Mouse (Mus musculus) kidney, postnatal 10 days (tissue): ENCODE measurements around the gene Tcam1.
A peak's percentile ranks its signal among the peaks of the same experiment; 100 is the strongest.

Experiments used
- DNase-seq: peaks from one replicate; pipeline ENCODE4 v3.0.0; 2021; ENCODE audit warnings: mixed read lengths

The Tcam1 gene

DNA sequence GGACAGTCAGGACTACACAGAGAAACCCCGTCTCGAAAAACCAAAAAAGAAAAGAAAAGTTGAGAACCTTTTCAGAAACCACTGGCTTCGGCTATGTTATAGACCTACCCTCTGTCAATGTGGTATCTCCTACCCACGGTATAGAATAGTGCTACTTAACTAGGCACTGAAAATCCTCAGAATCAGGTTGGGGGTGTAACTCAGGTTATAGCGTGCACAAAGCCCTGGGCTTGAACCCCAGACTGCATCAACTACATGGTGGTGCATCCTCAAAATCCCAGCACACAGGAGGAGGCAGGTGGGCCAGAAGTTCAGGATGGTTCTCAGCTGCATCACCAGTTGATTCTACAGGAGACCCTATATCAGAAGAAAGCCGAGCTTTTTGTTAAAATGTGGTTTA is 2.7 kb upstream of the Tcam1 start:
- DNase-seq: no peak

DNA sequence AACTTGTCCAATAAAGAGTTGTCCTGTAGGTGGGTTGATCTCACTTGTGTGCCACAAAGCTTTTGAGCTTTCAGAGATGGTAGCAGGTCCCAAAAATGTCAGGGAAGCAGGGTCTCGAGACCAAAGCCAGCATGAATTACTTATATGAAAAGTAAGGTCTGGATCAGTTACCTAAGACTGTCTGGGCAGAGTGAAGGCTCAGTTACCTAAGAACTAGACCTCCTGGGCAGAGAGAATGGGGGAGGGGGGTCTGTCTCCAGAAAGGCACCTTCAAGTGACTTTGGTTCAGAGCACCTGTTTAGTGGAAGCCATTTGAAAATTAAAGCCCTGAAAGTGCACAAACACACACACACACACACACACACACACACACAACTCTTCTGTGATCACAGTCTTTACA is 2.1 kb upstream of the Tcam1 start:
- no peak for DNase-seq

DNA sequence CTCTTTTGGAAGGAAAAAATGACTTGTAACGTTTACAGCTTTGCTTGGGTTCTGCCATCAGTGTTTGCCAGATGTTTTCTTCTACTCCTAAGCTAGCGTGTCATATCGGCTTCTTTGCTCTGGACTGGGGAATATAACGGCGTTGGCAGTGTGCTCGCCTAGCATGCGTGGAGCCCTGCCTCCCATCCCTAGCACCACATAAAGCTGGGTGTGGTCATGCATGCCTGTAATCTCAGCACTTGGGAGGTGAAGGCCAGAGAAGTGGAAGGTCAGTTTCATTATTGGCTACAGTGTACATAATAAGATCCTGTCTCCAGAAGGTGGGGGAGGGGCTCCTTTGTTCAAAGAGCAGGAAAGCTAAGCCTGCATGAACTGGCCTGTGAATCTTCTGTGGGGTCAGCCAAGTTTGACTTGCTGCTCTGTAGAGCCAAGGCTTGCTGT is 1.5 kb upstream of the Tcam1 start:
- DNase-seq: peak; percentile 74

DNA sequence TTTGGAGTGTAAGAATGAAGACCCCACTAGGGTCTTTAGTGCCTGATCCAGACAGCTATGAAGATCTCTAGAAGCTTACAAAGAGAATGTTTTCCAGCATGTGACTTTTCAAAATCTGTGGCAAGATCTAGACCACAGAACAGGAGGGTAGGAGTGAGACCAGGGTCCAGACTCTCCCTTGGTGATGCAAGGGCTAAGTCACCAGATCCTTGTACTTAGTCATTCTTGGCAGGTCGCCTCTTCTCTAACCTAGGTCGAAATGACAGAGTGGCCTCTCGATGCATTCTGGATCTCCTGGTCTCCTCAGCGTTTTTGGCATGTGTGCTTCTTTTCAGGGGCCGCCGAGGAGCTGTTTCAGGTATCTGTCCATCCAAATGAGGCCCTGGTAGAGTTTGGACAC is 6.0 kb downstream of the Tcam1 start:
- DNase-seq: no peak

DNA sequence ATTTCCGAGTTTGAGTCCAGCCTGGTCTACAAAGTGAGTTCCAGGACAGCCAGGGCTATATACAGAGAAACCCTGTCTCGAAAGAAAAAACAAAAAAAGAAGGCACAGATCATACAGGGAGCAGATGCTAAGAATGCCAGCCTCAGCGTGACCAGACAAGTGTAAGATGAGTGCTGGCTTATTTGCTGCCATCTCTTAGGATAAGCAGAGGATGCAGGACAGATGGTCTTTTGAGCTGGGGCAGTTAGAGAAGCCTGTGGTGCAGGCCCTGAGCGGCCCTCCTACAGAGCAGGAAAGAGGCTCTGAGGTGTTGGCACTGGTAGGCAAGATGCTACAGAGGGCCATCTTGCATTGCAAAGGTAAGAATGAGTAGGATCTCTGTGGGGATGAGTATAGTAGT is 6.9 kb downstream of the Tcam1 start:
- DNase-seq: no peak

DNA sequence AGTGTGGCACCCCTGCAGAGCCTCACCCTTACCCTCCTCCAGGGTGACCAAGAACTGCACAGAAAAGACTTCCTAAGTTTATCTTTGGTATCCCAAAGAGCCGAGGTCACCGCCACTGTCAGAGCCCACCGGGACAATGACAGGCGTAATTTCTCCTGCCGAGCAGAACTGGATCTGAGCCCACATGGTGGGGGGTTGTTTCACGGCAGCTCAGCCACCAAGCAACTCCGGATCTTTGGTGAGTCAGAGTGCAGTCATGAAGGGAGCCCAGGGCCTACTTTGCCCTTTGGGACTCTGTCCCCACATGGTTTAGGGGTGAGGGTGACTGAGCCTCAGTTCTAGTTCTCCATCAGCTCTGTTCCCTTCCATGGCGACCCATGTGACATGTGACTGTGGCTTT is 7.7 kb downstream of the Tcam1 start:
- no peak for DNase-seq

DNA sequence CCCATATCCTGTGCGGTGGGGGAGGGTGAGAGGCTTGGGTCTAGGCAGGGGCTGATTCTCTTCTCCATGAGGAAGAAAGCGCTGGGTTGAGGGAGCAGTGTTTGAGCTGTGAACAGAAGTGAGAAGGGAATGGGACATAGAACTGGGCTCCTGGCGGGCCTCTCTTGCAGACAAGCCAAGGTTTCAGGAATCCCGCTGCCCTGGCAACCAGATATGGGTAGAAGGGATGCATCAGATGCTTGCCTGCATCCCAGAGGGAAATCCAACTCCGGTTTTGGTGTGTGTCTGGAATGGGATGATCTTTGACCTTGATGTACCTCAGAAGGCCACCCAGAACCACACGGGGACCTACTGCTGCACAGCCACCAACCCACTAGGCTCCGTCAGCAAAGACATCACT is 9.7 kb downstream of the Tcam1 start:
- no peak for DNase-seq

DNA sequence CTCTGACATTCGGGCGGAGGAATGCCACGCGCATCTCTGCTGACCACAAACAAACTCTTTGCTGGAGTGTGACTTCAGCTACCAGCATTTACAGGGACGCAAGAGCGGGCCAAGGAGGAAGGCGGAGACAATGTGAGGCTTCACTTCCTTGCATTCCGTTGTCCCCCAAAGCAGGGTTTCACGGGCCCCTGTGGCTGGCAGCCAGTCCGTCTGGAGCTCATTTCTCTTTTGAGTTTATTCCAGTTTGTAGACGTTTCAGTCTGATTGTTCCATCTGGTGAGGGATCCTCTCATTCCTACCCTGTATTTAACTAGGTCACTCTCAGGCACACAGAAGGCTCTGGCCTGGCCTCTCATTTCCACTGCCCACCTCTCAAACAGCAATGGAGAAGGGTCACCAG is 10.5 kb downstream of the Tcam1 start:
- DNase-seq: no peak

DNA sequence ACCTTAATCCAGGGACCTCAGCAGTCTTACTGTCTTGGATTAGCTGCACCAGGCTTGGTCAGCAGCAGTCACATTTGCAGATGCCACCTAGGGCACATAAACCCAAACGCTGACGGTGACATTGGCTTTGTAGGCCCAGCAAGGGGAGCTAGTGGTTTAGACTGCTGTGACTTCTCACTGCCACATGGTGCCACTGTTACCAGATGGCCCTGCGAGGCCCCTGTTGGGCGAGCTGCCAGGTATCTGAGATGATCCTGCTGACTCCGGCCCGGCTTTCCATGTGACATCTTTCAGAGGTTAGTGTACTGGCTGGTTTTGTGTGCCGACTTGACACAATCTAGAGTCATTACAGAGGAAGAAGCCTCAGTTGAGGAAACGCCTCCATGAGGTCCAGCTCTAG is 12.9 kb downstream of the Tcam1 start:
- peak; percentile 86 for DNase-seq

DNA sequence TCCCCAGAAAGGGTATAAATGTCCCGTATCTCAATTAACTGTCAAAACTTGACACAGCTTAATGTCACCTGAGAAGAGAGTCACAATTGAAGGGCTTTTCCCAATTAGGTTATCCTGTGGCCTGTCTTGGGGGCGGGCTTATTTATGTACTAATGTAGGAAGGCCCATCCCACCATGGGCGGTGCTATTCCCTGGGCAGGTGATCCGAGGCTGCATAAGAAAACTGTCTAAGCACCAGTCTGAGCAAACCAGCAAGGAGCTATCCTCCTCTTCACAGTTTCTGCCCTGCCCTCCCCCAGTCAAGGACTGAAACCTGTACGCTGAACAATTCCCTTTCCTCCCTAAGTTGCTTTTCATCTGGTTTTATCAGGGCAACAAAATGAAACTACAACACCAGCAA is 13.9 kb downstream of the Tcam1 start:
- no peak for DNase-seq

DNA sequence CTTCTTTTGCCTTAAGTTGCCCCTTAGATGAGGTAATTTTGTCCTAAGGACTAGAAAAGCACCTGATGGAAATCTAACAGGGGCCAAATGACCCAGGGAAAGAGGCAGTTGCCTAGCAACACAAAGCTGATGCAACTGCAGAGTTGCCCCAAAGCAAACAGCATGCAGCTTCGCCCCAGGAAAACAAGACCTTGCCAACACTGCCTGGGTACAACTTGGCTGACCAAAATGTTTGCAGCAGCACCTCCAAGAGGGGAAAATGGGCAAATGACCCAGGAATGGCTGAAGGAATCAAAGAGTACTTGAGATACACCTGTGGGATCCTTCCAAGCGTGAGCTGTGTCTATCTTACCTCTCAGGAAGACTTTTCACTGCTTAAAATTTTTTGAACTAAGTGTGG is 15.4 kb downstream of the Tcam1 start:
- DNase-seq: no peak

DNA sequence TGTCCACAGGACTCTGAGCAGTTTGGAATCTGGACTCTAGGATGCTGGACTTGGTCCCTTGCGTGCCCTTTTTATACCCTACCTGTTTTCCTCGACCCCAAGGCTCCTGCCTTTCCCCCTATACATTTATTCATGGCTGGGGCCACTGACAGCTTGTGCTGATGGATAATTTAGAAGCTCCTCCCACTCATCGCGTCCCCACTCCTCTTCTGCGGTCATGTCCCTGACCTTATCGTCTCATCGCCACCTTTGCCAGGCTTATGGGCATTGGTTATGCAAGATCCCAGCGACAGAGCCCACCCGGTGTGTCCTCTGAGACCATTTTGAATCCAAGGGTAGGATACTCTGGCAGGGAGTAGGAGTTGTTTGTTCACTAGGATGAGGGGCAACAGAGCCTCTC is 25.3 kb downstream of the Tcam1 start, which contains the start of gene Gh:
TSS of gene Gh (minus strand) at position 101 of the 400 bp plus-strand sequence.
- no peak for DNase-seq

DNA sequence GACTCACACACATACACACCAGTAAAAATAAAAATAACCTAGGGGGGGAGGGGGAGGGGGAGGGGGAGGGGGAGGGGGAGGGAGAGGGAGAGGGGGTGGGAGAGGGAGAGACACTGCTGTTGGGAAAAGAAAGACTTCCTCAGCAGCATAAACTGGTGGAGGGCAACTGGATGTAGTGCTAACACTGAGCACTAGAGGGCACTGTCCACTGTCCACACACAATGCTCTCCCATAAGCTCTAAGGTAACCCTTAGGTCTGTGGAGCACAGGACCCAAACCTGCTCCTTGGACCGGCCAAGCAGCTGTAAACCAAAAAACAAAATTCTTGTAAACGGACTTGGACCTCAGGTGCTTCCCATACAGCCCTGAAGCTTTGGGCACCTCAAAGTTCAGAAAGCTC is 26.2 kb downstream of the Tcam1 start:
- peak; percentile 80 for DNase-seq

DNA sequence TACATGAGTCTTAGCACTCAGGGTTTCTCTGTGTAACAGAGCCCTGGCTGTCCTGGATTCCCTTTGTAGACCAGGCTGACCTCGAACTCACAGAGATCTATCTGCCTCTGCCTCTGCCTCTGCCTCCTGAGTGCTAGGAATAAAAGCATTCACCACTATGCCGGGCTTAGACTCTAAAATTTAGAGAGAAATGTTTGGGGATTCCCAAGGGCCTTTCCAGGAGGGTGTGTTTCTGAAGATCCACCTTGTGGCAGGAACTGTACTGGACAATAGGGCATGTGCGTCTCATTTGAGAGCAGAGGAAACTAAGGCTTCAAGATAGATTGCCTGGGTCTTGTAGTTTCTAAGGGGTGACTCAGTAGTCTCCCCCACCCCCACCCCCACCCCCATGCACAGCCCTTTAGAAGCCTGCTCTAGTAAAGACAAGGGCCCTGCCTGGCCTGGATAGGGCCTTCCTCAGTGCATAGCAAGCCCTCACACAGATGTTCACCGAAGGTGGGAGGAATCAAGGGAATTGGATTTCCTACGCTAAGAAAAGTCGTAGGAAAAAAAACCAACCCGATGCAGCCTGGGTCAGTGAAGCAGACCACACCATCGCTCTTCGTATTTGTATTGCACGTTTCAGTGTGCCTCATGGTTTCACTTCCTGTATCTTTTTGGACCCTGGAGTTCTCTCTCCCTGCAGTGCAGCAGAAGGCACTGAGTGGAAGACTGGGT is 29.0 kb downstream of the Tcam1 start:
- no peak for DNase-seq

DNA sequence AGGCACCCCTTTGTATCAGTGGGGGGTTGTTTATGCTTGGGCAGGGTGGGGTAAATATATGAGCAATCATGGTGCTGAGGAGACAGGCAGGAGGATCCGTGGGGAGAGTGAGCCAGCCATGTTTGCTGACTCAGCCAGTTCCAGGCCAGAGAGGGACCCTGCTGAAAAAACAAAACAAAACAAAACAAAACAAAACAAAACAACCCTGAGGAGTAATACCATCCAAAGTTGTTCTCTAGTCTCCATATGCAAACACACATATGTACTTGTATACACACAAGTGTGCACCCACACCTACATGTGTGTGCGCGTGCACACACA is 29.6 kb downstream of the Tcam1 start:
- no peak for DNase-seq

DNA sequence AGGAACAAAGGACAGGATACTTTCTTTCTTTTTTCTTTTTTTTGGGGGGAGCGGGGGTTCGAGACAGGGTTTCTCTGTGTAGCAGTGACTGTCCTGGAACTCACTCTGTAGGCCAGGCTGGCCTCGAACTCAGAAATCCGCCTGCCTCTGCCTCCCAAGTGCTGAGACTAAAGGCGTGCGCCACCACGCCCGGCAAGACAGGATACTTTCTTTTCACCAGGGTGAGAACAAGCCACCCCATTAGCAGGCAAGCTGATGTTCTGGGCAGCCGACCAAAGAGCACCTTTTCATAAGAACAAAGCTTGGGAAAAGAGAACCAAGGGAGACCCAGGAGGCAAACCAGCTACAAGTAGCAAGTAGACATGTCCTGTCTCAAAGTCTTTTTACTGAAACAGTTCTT is 30.3 kb downstream of the Tcam1 start:
- DNase-seq: no peak

DNA sequence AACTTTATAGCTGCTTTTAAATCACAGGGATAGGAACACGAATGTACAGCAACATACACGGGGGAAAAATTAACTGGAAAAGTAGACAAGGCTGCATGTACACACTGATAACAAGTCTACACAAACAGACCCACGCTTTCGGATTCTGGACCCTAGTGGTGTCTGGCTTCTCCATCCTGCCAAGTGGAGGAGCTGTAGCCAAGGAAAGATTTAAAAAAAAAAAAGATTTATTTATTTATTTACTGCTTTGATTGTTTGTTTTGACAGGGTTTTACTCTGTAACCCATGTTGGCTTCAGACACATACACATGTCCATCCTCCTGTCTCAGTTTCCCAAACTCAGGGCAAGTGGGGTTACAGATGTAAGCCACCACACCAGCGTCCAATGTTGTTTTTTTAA is 31.0 kb downstream of the Tcam1 start:
- DNase-seq: no peak

DNA sequence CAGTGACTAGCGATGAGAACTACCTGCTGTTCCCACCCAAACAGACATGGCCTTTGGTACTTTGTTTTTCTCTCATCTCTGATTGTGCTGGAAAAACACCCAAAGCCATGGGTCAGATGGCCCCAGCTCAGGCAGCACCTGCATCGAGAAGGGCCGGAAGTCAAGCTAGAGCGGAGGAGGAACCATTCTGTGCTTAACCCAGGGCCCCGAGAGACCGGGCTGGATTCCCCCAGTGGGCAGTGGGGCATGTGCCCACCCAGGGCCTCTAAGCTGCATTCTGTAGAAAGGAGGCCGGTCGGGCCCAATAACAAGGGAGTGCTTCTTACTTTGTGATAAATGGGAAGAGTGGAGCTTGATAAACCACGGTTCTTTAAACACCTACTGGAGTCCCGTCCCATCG is 31.7 kb downstream of the Tcam1 start:
- no peak for DNase-seq

DNA sequence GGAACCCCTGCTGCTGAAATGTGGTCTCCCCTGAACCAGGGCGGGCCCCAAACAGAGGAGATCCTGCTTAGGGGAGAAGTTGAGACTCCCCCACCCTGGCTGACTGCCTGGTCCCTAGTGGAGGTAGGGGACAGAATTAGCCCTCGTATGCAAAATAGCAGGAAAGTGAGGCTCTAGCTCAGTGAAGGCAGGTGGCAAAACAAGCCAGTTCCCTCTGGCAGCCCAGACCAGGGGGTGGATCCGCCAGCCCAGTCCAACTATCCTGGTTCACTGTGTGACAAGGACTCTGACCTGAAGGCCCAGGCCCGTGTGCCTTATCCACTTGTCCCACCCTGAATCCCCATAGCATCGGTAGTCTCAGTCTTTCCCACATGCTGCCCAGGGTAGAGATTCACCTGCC is 33.7 kb downstream of the Tcam1 start:
- no peak for DNase-seq

DNA sequence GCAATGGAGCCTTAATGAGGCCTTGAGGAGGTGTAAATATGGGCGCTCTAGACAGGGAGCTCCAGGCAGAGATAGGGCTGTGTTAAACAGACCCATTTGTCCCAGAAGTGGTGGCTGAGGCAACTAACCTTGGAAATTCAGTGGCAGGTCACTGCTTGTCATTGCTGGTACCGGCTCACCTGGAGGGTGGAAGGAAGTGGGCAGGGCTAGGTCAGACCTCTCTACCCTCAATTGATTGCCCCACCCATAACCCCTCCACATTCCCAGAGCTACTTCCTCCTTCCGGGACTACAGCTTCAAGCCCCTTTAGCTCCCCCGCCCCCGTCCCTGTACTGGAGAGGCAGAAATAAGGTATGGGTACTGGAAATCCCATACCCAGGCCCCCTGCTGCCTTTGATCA is 37.1 kb downstream of the Tcam1 start:
- no peak for DNase-seq

DNA sequence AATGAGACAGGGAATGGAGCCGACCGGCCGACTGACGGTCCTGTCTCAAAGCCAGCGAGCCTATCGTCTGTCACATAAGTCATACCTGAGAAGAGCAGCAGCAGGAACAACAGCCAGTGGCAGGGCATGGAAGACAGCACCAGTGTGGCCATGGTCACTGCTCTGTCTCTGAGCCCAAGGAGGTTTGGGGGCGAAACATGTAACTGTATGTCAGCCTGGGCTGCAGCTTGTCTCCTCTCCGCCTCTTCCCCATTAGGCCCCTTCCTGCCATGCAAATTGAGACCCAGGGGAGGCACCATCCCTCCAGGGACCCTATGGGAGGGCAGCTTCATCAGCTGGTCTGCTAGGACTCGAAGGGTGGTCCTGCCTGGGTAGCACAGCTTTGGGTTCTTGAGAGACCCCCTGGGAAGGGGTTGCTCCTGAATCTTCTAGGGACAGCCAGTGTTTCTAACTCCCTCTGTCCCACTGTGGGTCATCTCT is 37.9 kb downstream of the Tcam1 start, which contains the start of gene Cd79b:
TSS of gene Cd79b (minus strand) at position 430 of the 480 bp plus-strand sequence.
- no peak for DNase-seq

DNA sequence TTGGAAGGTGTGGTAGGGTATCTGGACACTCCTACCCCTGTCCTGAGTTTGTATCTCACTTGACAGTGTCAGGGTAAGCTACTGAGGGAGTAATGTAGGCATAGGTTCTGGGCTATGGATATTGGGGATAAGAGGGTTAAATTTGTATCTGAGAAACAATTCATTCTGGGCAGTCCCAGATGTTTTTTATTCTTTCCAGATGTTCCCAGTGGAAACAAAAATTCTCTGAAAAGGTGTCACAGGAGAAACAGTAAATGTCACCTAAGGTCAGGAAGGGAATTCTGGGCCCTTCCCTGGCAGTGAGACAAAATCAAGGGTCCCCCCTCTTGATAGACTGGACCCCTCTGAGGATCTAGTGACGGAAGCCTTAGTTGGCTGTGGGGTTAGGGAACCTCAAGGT is 39.9 kb downstream of the Tcam1 start:
- no peak for DNase-seq

DNA sequence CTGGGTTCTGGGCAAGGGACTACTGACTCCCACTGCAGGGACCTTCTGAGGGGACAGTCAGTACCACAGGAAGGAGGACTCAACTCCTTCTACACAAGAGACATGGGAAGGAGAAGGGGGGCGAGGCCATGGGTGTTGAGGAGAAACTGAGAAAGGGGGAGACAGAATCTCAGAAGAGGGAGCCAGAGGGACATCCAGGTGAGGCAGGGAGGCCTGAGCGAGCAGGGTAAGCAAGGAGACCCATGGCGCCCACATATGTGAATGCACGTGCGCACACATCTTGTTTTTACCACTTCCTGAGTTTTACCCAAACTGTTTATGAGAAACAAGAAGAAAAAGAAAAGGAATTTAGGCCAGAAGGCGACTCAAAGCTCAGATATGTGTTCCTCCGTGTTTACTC is 41.3 kb downstream of the Tcam1 start:
- DNase-seq: no peak

DNA sequence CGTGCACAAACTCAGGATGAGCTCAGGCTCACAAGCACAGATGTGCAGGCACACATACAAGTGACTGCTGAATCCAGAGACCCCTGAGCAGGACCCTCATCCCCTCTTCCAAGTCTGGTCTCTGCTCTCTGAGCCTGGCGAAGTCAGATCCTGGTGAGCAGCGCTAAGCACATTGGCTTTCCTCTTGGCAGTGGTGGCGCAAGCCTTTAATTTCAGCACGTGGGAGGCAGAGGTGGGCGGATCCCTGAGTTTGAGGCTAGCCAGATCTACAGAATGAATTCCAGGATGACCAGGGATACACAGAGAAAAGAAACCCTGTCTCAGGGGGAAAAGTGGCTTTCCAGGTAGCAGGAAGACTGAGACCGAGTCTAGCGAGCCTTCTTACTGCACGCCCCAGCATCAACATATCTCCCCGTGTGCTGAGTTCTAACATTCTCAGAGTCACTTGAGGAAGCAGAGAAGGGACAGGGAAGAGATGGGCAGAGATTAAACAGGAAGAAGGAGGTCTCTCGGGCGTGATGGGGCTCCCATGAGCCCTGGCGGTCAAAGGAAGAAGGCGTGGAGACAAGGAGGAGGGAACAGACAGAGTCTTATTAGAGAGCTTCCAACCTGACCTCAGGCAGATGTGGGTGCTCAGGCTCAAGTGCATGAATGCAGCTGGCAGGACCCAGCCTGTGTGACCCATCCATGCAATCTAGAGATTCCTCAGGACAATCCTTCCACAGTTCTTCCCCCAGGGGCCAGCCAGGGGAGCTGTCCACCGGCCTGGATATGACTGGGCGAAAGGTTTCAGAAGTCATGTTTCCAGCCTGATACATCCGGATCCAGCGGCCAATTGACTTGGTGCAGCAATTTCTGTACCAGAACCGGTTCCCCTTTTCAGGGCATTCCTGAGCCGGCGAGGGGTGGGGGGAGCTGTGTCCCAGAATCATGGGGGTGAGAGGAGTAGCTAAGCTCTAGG is 42.2 kb downstream of the Tcam1 start:
- DNase-seq: no peak
